Mouse (Mus musculus): ENCODE data around the gene Pi4k2a.
"Not testable (repeated sequence)": the region's sequence is repeated elsewhere in the genome, so short reads cannot be mapped to it uniquely, and the experiment has no call there.

Pi4k2a gene

DNA sequence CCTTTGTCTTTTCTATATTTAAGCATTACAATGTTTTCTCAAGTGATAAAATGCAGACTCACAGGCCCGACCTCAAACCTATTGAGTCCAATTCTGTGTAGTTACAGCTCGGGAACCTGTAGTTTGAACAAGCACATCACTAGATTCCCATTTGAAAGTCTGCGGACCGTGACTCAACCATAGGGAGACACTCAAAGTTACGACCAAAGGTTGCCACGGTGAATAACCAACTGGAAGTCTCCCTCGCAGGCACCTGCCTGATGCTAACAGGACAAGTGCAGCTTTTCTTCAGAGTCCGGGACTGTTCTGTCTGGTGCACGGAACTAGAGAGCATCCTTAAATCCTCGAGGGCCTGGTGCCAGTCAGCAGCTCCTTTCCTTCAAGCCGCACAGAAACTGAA lies 9.8 kb upstream of the Pi4k2a start:
- DNase-seq (ENCODE audit: low spot score), result no peak

DNA sequence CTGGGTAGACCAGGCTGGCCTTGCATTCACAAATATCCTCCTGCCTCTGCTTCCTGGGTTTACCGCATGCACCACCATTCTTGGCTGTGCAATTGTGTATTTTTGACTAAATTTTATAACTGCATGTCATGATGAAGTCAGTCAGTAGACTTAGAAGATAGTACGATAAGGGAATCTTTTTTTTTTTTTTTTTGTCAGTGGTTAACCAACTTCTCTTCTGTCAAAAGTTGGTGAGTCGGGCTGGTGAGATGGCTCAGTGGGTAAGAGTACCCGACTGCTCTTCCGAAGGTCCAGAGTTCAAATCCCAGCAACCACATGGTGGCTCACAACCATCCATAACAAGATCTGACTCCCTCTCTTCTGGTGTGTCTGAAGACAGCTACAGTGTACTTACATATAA lies 8.7 kb upstream of the Pi4k2a start:
- DNase-seq (ENCODE audit: low spot score), result not testable (repeated sequence)

GRCm38 (mm10) chr19:42085690-42086089 lies 4.6 kb upstream of the Pi4k2a start:
- no peak for DNase-seq (ENCODE audit: low spot score)

DNA sequence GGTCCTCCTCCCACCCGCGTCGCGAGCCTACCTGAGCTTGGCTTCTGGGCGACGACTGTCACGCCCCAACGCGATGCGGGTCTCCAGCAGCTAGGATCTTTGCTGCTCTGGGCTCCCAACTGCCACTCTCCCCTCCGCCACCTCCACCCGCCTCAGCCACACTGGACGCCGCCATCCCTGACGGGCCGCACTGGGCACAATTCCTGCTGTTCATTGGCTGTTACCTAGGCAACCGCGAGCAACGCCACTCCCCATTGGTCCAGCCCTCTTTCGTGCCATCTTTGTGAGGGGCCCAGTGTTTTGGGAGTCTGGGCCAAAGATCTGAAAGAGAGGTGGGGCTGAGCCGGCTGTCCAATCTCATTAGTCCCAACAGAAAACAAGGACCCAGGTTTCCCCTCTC lies 4.1 kb upstream of the Pi4k2a start, which contains the start of gene Morn4:
Gene Morn4, minus strand, starts transcription at position 192 of the 400 bp plus-strand sequence.
- DNase-seq (ENCODE audit: low spot score), result peak; percentile 90

DNA sequence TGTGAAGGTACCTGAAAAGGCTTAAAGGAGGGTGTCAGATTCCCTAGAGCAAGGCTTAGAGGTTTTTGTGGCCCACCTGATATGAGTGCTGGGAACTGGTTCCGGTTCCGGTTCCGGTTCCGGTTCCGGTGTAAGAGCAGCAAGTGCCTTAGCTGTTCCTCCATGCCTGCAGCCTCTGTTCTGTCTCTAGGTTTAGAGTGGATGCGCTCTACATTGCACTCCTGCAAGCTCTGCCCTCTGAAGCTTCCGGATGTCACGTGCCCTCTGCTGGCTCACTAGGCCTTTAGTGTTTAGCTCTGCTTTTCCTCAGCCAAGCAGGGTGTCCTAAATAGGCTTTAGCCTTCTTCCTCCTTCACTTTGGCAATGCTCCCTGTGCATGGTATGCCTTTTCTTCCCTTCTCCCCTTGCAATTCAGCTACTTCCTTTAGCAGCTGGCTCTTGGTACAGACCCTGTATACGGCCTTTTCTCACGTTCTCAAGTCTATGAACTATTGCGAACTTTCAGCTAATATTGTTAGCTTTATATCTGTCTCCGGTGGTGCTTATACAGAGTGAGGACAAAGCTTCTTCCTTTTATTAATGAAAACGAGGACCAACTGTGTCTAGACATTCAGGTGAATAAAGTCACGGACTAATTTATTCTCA lies 1.0 kb upstream of the Pi4k2a start:
- peak; percentile 76 for DNase-seq (ENCODE audit: low spot score)

- DNase-seq (ENCODE audit: low spot score), result peak; percentile 77
These were observed 419 bp downstream of the Pi4k2a start for GRCm38 (mm10) chr19:42090637-42091141.

GRCm38 (mm10) chr19:42099406-42099805 lies 9.1 kb downstream of the Pi4k2a start:
- DNase-seq (ENCODE audit: low spot score), result no peak

DNA sequence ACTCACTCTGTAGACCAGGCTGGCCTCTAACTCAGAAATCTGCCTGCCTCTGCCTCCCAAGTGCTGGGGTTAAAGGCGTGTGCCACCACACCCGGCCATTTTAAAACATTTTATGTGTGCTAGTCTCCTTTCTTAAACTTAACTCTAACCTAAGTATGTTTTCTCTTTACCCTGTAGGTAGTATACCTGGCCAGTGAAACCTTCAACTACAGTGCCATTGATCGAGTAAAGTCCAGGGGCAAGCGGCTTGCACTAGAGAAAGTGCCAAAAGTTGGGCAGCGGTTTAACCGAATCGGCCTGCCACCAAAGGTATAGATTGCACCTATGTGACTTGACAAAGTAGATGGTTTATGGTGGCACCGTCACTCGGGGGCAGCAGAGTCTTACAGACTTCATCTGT lies 14.4 kb downstream of the Pi4k2a start:
- DNase-seq (ENCODE audit: low spot score), result no peak

DNA sequence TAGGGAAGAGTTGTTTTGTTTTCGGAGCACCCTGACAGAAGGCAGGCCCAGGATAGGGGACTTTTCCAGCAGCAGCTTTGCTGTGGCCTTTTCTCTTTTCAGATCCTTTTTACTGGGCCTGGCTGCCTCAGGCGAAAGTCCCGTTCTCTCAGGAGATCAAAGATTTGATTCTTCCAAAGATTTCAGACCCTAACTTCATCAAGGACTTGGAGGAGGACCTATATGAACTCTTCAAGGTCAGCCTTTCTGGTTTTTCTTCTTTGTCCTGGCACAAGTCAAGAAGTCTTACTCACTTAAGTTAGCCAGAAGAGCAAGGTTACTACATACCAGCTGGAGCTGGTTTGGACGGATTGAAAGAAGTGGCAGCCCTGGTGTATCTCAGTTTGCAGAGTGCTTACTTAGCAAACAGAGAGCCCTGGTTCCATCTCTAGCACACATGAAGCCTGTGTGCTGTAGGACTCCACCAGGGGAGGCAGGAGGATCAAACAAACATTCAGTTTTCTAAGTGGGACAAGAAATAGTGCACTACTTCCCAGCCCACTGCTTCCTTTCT lies 25.6 kb downstream of the Pi4k2a start:
- no peak for DNase-seq (ENCODE audit: low spot score)

GRCm38 (mm10) chr19:42118142-42118541 lies 27.9 kb downstream of the Pi4k2a start:
- DNase-seq (ENCODE audit: low spot score), result no peak

DNA sequence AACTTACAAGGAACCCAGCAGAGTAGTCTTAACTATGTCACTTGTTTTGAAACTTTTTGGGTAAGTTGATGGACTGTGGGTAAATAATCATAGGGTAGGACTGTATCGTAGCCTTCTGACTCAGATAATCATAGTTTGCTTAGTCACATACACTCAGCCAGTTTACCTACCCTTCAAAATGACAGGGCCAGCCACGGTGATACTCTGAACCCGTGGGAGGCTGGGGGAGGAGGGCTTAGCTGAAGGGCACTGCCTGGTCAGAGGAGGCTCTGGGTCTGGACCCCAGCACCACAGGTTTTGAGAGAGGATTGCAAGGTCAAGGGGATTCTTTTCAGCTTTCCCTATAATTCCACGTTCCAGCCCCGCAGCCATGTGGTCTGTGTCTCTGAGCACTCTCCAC lies 28.3 kb downstream of the Pi4k2a start:
- DNase-seq (ENCODE audit: low spot score), result no peak

- no peak for DNase-seq (ENCODE audit: low spot score)
These were observed 30.2 kb downstream of the Pi4k2a start for GRCm38 (mm10) chr19:42120451-42120850.

DNA sequence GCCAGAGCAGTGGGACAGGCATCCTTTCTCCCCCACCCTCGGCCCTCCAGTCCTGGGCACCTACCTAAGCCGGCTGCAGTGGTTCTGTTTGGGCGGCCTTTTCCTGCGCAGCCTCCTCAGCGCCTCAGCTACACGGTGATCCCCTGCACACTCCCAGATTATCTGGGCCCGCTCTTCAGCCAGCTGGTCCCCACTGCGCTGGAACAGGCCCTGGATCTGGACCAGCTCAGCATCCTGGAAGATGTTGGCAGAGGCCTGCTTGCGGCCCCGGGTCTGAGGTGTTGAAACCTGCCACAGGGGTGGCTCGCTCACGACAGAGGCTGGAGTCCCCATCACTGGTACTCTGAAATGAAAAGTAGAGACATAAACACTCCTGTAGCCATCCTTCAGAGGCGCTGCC lies 34.4 kb downstream of the Pi4k2a start:
- no peak for DNase-seq (ENCODE audit: low spot score)

GRCm38 (mm10) chr19:42125501-42126218 lies 35.4 kb downstream of the Pi4k2a start:
- DNase-seq (ENCODE audit: low spot score), result no peak

GRCm38 (mm10) chr19:42126219-42126605 lies 35.9 kb downstream of the Pi4k2a start:
- DNase-seq (ENCODE audit: low spot score), result no peak

GRCm38 (mm10) chr19:42127024-42127423 lies 36.8 kb downstream of the Pi4k2a start:
- DNase-seq (ENCODE audit: low spot score), result no peak

DNA sequence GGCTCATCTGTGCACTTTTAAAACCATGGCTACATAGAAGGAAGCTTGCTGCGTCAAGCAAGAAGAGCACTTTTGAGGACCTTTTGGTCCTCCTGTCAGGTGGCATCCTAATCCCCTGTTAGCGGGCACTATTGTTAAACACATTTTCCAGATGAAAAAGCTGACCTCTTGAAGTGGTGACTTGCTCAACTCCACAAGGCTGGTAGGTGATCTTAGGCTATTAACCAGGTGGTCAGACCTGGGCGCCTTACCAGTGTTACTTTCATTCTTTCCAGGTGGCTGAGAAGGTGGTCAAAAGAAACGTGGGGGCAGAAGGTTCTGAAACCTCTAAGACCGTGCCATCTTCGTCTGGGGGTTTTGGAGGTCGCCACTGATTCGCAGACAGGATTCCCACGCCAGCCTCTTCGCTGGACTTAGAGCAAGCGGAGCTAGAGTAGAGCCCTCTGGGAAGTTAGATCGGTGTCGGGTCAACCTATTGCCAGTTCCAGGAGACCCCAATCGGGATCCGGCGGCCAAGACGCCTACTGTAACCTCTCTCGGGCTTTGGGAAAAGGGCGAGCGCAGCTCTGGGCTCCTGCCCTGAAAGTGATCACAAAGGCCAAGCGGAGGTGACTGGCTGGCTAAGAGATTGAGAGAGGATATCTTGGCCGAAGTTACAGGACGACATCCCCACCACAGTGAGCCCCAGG lies 37.9 kb downstream of the Pi4k2a start:
- no peak for DNase-seq (ENCODE audit: low spot score)

GRCm38 (mm10) chr19:42128787-42129508 lies 38.7 kb downstream of the Pi4k2a start, which contains the start of gene Avpi1:
Gene Avpi1 (minus strand): TSS chr19:42129059.
- DNase-seq (ENCODE audit: low spot score), result peak; percentile 96

GRCm38 (mm10) chr19:42129509-42130293 lies 39.4 kb downstream of the Pi4k2a start:
- DNase-seq (ENCODE audit: low spot score), result no peak

DNA sequence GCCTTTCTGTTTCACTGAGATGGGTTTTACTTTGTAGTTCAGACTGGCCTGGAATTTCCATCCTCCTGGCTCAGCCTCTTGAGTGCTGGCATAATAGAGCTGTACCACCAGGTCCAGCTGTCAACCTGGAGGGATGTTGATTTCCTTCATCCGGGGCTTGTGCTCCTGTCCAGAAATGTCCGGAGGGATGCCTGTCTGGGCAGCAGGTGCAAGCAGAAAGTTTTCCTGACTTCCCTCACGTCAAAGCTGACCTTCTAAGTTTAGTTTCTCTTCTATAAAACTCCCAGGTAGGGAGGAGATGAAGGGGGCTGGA lies 40.0 kb downstream of the Pi4k2a start:
- no peak for DNase-seq (ENCODE audit: low spot score)

GRCm38 (mm10) chr19:42131101-42131500 lies 40.8 kb downstream of the Pi4k2a start:
- DNase-seq (ENCODE audit: low spot score), result no peak

Measured in testis, postnatal 14 days (tissue).